Comparison of ENCODE assay signal across 16 mouse cellular contexts in the genomic region with DNA sequence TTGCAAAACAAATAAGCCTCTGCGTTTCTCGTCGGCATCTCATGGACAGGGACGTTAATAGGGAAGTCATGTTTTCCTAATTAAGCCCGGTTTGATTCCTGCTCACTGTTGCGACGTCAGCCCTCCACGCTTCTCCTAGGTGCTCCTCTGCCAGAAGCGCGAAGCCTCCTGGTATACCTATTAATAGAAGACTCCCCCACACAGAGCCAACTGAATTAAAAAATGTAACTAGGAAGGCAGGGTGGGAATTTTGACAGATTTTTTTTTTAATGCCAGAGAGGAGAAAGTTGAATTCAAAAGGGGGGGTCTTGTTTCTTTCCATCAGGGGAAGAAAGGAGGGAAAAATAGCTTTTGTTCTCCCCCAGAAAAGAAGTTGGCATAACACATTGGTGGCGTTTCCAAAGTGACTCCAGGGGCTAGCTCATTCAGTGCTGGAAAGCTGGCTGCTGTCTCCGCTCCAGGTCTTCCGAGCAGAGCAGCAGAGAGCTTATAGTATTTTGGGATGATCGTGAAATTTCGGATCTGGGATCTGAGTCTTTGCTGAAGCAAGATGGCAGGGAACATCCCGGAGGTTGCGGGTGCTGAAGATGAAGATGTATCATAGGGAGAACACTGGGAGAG.
DNase-seq lines count a peak whose midpoint lies in the region; ATAC-seq lines count a peak whose summit lies in the region.
"Had no signal": no experiment of that assay in that cellular context is flagged by ENCODE, and none has a peak within 500 bp of the region (broad histone marks: within the 10 kb centered on the region; RNA-seq: fewer than 3 reads in every experiment).

No protein-coding gene starts in this region.

- no peak overlapping the region for H3K27ac ChIP-seq in hindbrain, embryonic 15.5 days (replicated peaks)
- H3K27ac ChIP-seq in hindbrain, embryonic 10.5 days: no peak overlapping the region
- H3K27ac ChIP-seq: embryonic facial prominence, embryonic 12.5 days; heart, embryonic 15.5 days; kidney, embryonic 15.5 days; limb, embryonic 15.5 days had no signal

- H3K4me1 ChIP-seq in hindbrain, embryonic 15.5 days (replicated peaks): peaks cover 16% of the 10 kb centered on the region
- H3K4me1 ChIP-seq in hindbrain, embryonic 10.5 days (replicated peaks): no peaks in the 10 kb centered on the region
- H3K4me1 ChIP-seq: heart, embryonic 15.5 days; kidney, embryonic 15.5 days; limb, embryonic 15.5 days had no signal

- H3K9ac ChIP-seq in hindbrain, embryonic 15.5 days: no peak overlapping the region
- H3K9ac ChIP-seq: embryonic facial prominence, embryonic 12.5 days; heart, embryonic 15.5 days; kidney, embryonic 15.5 days; limb, embryonic 15.5 days; lung, embryonic 14.5 days had no signal

- H3K4me2 ChIP-seq in hindbrain, embryonic 15.5 days: peak overlapping the region; percentile 8; the same call in 1 of the 2 replicates
- H3K4me2 ChIP-seq: embryonic facial prominence, embryonic 12.5 days; heart, embryonic 15.5 days; kidney, embryonic 15.5 days; limb, embryonic 15.5 days; lung, embryonic 14.5 days had no signal

- no peak overlapping the region for H3K4me3 ChIP-seq in hindbrain, embryonic 15.5 days
- H3K4me3 ChIP-seq in hindbrain, embryonic 10.5 days: no peak overlapping the region
- H3K4me3 ChIP-seq: embryonic facial prominence, embryonic 12.5 days; heart, embryonic 15.5 days; kidney, embryonic 15.5 days; limb, embryonic 15.5 days had no signal

- WGBS in hindbrain, embryonic 15.5 days: 50% methylated on average over 17 of the region's 17 CpGs
- WGBS in hindbrain, embryonic 10.5 days: 84% methylated on average over 17 of the region's 17 CpGs

- peak; percentile 49 to 60 for DNase-seq in cerebellum, postnatal 14 days
- no peak for DNase-seq in cerebellum, adult 18-20 months
- DNase-seq in hindbrain, embryonic 10.5 days (ENCODE audit: low spot score): no peak
- peak; percentile 60 for DNase-seq in right cerebral cortex, adult 18-20 months
- DNase-seq in right cerebral cortex, postnatal 4 days: no peak
- no peak for DNase-seq in embryo, embryonic 11 days
- no peak for DNase-seq in kidney, postnatal 14 days
- DNase-seq: cerebellum, adult 9-10 months; lung, embryonic 14.5 days; thymus, postnatal 25 days had no signal

- ATAC-seq in hindbrain, embryonic 15.5 days (ENCODE audit: low FRiP score, low read depth): no peak
- ATAC-seq: Patski had no signal

- H3K36me3 ChIP-seq in hindbrain, embryonic 15.5 days: no peaks in the 10 kb centered on the region
- no peaks in the 10 kb centered on the region for H3K36me3 ChIP-seq in hindbrain, embryonic 10.5 days
- H3K36me3 ChIP-seq: embryonic facial prominence, embryonic 12.5 days; heart, embryonic 15.5 days; kidney, embryonic 15.5 days; limb, embryonic 15.5 days had no signal

- H3K9me3 ChIP-seq in hindbrain, embryonic 15.5 days: no peaks in the 10 kb centered on the region
- H3K9me3 ChIP-seq in hindbrain, embryonic 10.5 days: no peaks in the 10 kb centered on the region
- H3K9me3 ChIP-seq: embryonic facial prominence, embryonic 12.5 days; heart, embryonic 15.5 days; kidney, embryonic 15.5 days; limb, embryonic 15.5 days had no signal

- H3K27me3 ChIP-seq in hindbrain, embryonic 15.5 days: no peaks in the 10 kb centered on the region
- no peaks in the 10 kb centered on the region for H3K27me3 ChIP-seq in hindbrain, embryonic 10.5 days (ENCODE audit: insufficient read depth, poor library complexity, severe bottlenecking)
- H3K27me3 ChIP-seq: heart, embryonic 15.5 days; kidney, embryonic 15.5 days; limb, embryonic 15.5 days had no signal

Comparison
In these comparisons a context has a peak if more than half of its experiments do, and no peak if none do; other contexts are left out.
1. DNase-seq: peak in cerebellum, postnatal 14 days (2 of 2) and right cerebral cortex, adult 18-20 months (single experiment); none in cerebellum, adult 18-20 months (0 of 2), hindbrain, embryonic 10.5 days (single experiment), right cerebral cortex, postnatal 4 days (single experiment), embryo, embryonic 11 days (single experiment) and kidney, postnatal 14 days (single experiment).